8 mouse cellular contexts compared by ENCODE assay signal in genomic region chr11:84871046-84871445, GRCm38 (mm10). TPM values are rescaled to one million over a fixed set of nuclear protein-coding genes. Genes with fewer than 3 reads are reported as not detected.
DNase-seq lines count a peak whose midpoint lies in the region; ATAC-seq and TF ChIP-seq lines count a peak whose summit lies in the region.

No protein-coding gene starts in this region.

- DNase-seq in kidney, adult 2 months, result peak; percentile 79
- no peak for DNase-seq in kidney, adult 11 months
- DNase-seq in MEL (ENCODE audit: low read depth, low spot score), result peak; percentile 80
- no peak for DNase-seq in limb, embryonic 11.5 days (ENCODE audit: low spot score)
- no peak for DNase-seq in adrenal gland, postnatal 14 days
- no peak for DNase-seq in thymus, postnatal 36 days

- peaks cover 41% of the 10 kb centered on the region for H3K79me2 ChIP-seq in MEL (ENCODE audit: control insufficient read depth, insufficient read depth, low read length, poor library complexity)

- peaks cover 2% of the 10 kb centered on the region; the same call in 1 of the 2 replicates for H3K36me3 ChIP-seq in kidney, adult 2 months (ENCODE audit: control insufficient read depth, insufficient read depth, low read length)
- peaks cover 11 to 39% of the 10 kb centered on the region in 2 experiments for H3K36me3 ChIP-seq in MEL (ENCODE audit: control insufficient read depth in 1 of 2, insufficient read depth in 2 of 2, low read length in 2 of 2)
- H3K36me3 ChIP-seq in limb, embryonic 11.5 days (ENCODE audit: control insufficient read depth, insufficient read depth, low read length), result no peaks in the 10 kb centered on the region
- peaks cover 3% of the 10 kb centered on the region; the same call in 1 of the 2 replicates for H3K36me3 ChIP-seq in stomach, embryonic 14.5 days (ENCODE audit: control insufficient read depth, insufficient read depth, low read length)

- H3K9ac ChIP-seq in MEL (ENCODE audit: control insufficient read depth, low read depth, low read length, poor library complexity, severe bottlenecking), result peak overlapping the region; percentile 98
- peak overlapping the region; percentile 95 for H3K9ac ChIP-seq in limb, embryonic 11.5 days (ENCODE audit: low read length)
- H3K9ac ChIP-seq in stomach, embryonic 14.5 days (replicated peaks; ENCODE audit: low read depth, low read length), result peak overlapping the region; percentile 86

- no peaks in the 10 kb centered on the region for H3K27me3 ChIP-seq in kidney, adult 2 months (replicated peaks; ENCODE audit: control insufficient read depth, insufficient read depth, low read length)
- H3K27me3 ChIP-seq in MEL (ENCODE audit: control insufficient read depth in 1 of 2, insufficient read depth in 2 of 2, low read length in 2 of 2), result no peaks in the 10 kb centered on the region
- H3K27me3 ChIP-seq in limb, embryonic 11.5 days (ENCODE audit: control insufficient read depth, insufficient read depth, low read length), result no peaks in the 10 kb centered on the region
- no peaks in the 10 kb centered on the region for H3K27me3 ChIP-seq in stomach, embryonic 14.5 days (ENCODE audit: control insufficient read depth, insufficient read depth, low read length)

- WGBS in kidney, adult 2 months, result 2% methylated on average over 10 of the region's 10 CpGs
- 1% methylated on average over 10 of the region's 10 CpGs for WGBS in limb, embryonic 11.5 days
- WGBS in stomach, embryonic 14.5 days, result 0% methylated on average over 10 of the region's 10 CpGs

- TF ChIP-seq POLR2A in kidney, adult 2 months (IDR thresholded peaks at IDR 0.05; ENCODE audit: low read depth, low read length), result no peak
- TF ChIP-seq POLR2A in MEL (IDR thresholded peaks at IDR 0.05; ENCODE audit: control insufficient read depth in 1 of 2, insufficient read depth in 1 of 2, low read depth in 1 of 2, low read length in 2 of 2, poor library complexity in 1 of 2), result no peak; a peak in 2 of 4 replicates
- TF ChIP-seq POLR2A in embryonic fibroblast, embryonic 13.5 days (IDR thresholded peaks at IDR 0.05; ENCODE audit: low read depth, low read length), result no peak; the same call in 1 of the 2 replicates

- H3K9me3 ChIP-seq in MEL (replicated peaks; ENCODE audit: insufficient read depth, low read length), result no peaks in the 10 kb centered on the region
- H3K9me3 ChIP-seq in limb, embryonic 11.5 days (ENCODE audit: control insufficient read depth, low read length), result no peaks in the 10 kb centered on the region
- H3K9me3 ChIP-seq in stomach, embryonic 14.5 days (ENCODE audit: control insufficient read depth, low read depth, low read length), result no peaks in the 10 kb centered on the region

- TF ChIP-seq RAD21 in MEL (IDR thresholded peaks at IDR 0.05; ENCODE audit: low read depth, low read length), result no peak

- ATAC-seq in limb, embryonic 11.5 days (ENCODE audit: insufficient number of reproducible peaks, low FRiP score, low TSS enrichment, low read depth), result peak; percentile 61
- peak; percentile 40; the same call in 1 of the 2 replicates for ATAC-seq in stomach, embryonic 14.5 days (ENCODE audit: insufficient number of reproducible peaks, insufficient read depth, low FRiP score, low read depth)

- H3K4me2 ChIP-seq in limb, embryonic 11.5 days (ENCODE audit: low read depth, severe bottlenecking), result peak overlapping the region; percentile 77
- H3K4me2 ChIP-seq in stomach, embryonic 14.5 days (replicated peaks; ENCODE audit: low read depth, low read length), result peak overlapping the region; percentile 50

- no peak for TF ChIP-seq CTCF in kidney, adult 2 months (conservative IDR thresholded peaks at IDR 0.05; ENCODE audit: insufficient read depth, insufficient read length, low read depth, low read length)
- TF ChIP-seq CTCF in MEL (IDR thresholded peaks at IDR 0.05 in 2 of 3, conservative IDR thresholded peaks at IDR 0.05 in 1 of 3; ENCODE audit: control insufficient read depth in 1 of 3, insufficient read depth in 1 of 3, low read depth in 2 of 3, low read length in 3 of 3, poor library complexity in 1 of 3, severe bottlenecking in 1 of 3), result no peak
- no peak for TF ChIP-seq CTCF in embryonic fibroblast, embryonic 13.5 days (IDR thresholded peaks at IDR 0.05; ENCODE audit: borderline replicate concordance, insufficient read depth, low read length)

- H3K4me1 ChIP-seq in kidney, adult 2 months (ENCODE audit: control insufficient read depth, insufficient read depth, low read length), result peaks cover 6% of the 10 kb centered on the region; the same call in 1 of the 2 replicates
- peaks cover 12 to 32% of the 10 kb centered on the region in 2 experiments for H3K4me1 ChIP-seq in MEL (ENCODE audit: control insufficient read depth in 1 of 2, insufficient read depth in 2 of 2, low read length in 2 of 2)
- H3K4me1 ChIP-seq in embryonic fibroblast, embryonic 13.5 days (ENCODE audit: control insufficient read depth, insufficient read depth, low read length), result peaks cover 2% of the 10 kb centered on the region; the same call in 1 of the 2 replicates
- peaks cover 6% of the 10 kb centered on the region for H3K4me1 ChIP-seq in limb, embryonic 11.5 days (ENCODE audit: control insufficient read depth, insufficient read depth, low read length)
- peaks cover 8% of the 10 kb centered on the region; the same call in 1 of the 2 replicates for H3K4me1 ChIP-seq in stomach, embryonic 14.5 days (ENCODE audit: control insufficient read depth, insufficient read depth, low read length)

- peak overlapping the region; percentile 75 for H3K4me3 ChIP-seq in kidney, adult 2 months (ENCODE audit: insufficient read depth, low read depth, low read length)
- H3K4me3 ChIP-seq in MEL (ENCODE audit: control insufficient read depth in 1 of 2, insufficient read depth in 1 of 2, low read depth in 2 of 2, low read length in 2 of 2), result peak overlapping the region; percentile 79 to 98
- peak overlapping the region; percentile 81 for H3K4me3 ChIP-seq in embryonic fibroblast, embryonic 13.5 days (ENCODE audit: insufficient read depth, low read length)
- peak overlapping the region; percentile 88 for H3K4me3 ChIP-seq in limb, embryonic 11.5 days (ENCODE audit: low read depth, low read length)
- H3K4me3 ChIP-seq in stomach, embryonic 14.5 days (ENCODE audit: low read depth, low read length), result peak overlapping the region; percentile 95

- H3K27ac ChIP-seq in kidney, adult 2 months (ENCODE audit: insufficient read depth, low read depth, low read length), result peak overlapping the region; percentile 89
- H3K27ac ChIP-seq in MEL (ENCODE audit: control insufficient read depth, low read depth, low read length), result peak overlapping the region; percentile 92
- H3K27ac ChIP-seq in embryonic fibroblast, embryonic 13.5 days (ENCODE audit: insufficient read depth, low read length), result peak overlapping the region; percentile 64
- H3K27ac ChIP-seq in limb, embryonic 11.5 days (replicated peaks; ENCODE audit: low read depth, low read length), result peak overlapping the region; percentile 98
- H3K27ac ChIP-seq in stomach, embryonic 14.5 days (ENCODE audit: low read length), result peak overlapping the region; percentile 99

- TF ChIP-seq EP300 in MEL (IDR thresholded peaks at IDR 0.05; ENCODE audit: low read depth in 1 of 2, low read length in 2 of 2), result no peak

RNA-seq across cellular contexts. Expression of gene Ggnbp2, which starts 0.4 kb away (rescaled TPM):
- 36.6 and 48.6 TPM in 2 replicates for polyA plus RNA-seq in kidney, adult 2 months (2012; rRNA removed)
- 55.4 and 65.2 TPM in 2 replicates for total RNA-seq in MEL (2012; rRNA removed)
- polyA plus RNA-seq in MEL (2012; ENCODE audit: insufficient read depth in 1 of 2, insufficient read length in 2 of 2, low read depth in 1 of 2, low replicate concordance in 2 of 2, missing spikeins in 1 of 2), result 10 to 100 TPM; 83.0 to 89.6 TPM
- polyA plus RNA-seq in embryonic fibroblast, embryonic 13.5 days (2011; ENCODE audit: insufficient read length, low read depth, missing spikeins), result 87.3 and 105 TPM in 2 replicates
- polyA plus RNA-seq in limb, embryonic 11.5 days (2014; fragmentation: Nextera tagmentation; extraction: Ambion mirVana), result 69.3 and 69.8 TPM in 2 replicates
- polyA plus RNA-seq in stomach, embryonic 14.5 days (2014; fragmentation: Nextera tagmentation; extraction: Ambion mirVana), result 68.0 and 69.6 TPM in 2 replicates
- total RNA-seq in adrenal gland, postnatal 14 days (2021), result 74.2 and 77.0 TPM in 2 replicates

RNA-seq across cellular contexts. Expression of gene Myo19, which starts 8.9 kb away (rescaled TPM):
- 36.4 and 48.0 TPM in 2 replicates for polyA plus RNA-seq in kidney, adult 2 months (2012; rRNA removed)
- total RNA-seq in MEL (2012; rRNA removed), result 11.5 and 14.9 TPM in 2 replicates
- polyA plus RNA-seq in MEL (2012; ENCODE audit: insufficient read depth in 1 of 2, insufficient read length in 2 of 2, low read depth in 1 of 2, low replicate concordance in 2 of 2, missing spikeins in 1 of 2), result 10 to 100 TPM in 1 of 2 experiments, not detected in 1; 27.1 TPM
- polyA plus RNA-seq in embryonic fibroblast, embryonic 13.5 days (2011; ENCODE audit: insufficient read length, low read depth, missing spikeins), result 14.5 and 15.3 TPM in 2 replicates
- polyA plus RNA-seq in limb, embryonic 11.5 days (2014; fragmentation: Nextera tagmentation; extraction: Ambion mirVana), result 12.3 and 13.4 TPM in 2 replicates
- 9.3 and 9.4 TPM in 2 replicates for polyA plus RNA-seq in stomach, embryonic 14.5 days (2014; fragmentation: Nextera tagmentation; extraction: Ambion mirVana)
- 13.6 and 18.6 TPM in 2 replicates for total RNA-seq in adrenal gland, postnatal 14 days (2021)

RNA-seq across cellular contexts. Expression of gene Pigw, which starts 9.0 kb away (rescaled TPM):
- 1.7 and 2.3 TPM in 2 replicates for polyA plus RNA-seq in kidney, adult 2 months (2012; rRNA removed)
- total RNA-seq in MEL (2012; rRNA removed), result 2.5 and 2.7 TPM in 2 replicates
- 1 to 10 TPM in 1 of 2 experiments, not detected in 1; 3.5 TPM for polyA plus RNA-seq in MEL (2012; ENCODE audit: insufficient read depth in 1 of 2, insufficient read length in 2 of 2, low read depth in 1 of 2, low replicate concordance in 2 of 2, missing spikeins in 1 of 2)
- 5.4 and 8.4 TPM in 2 replicates for polyA plus RNA-seq in embryonic fibroblast, embryonic 13.5 days (2011; ENCODE audit: insufficient read length, low read depth, missing spikeins)
- 3.1 and 3.2 TPM in 2 replicates for polyA plus RNA-seq in limb, embryonic 11.5 days (2014; fragmentation: Nextera tagmentation; extraction: Ambion mirVana)
- polyA plus RNA-seq in stomach, embryonic 14.5 days (2014; fragmentation: Nextera tagmentation; extraction: Ambion mirVana), result 3.0 and 4.2 TPM in 2 replicates
- 8.9 and 9.2 TPM in 2 replicates for total RNA-seq in adrenal gland, postnatal 14 days (2021)

RNA-seq across cellular contexts. Expression of gene Dhrs11, which starts 42.3 kb away (rescaled TPM):
- polyA plus RNA-seq in kidney, adult 2 months (2012; rRNA removed), result 60.4 and 63.4 TPM in 2 replicates
- 29.4 and 36.6 TPM in 2 replicates for total RNA-seq in MEL (2012; rRNA removed)
- polyA plus RNA-seq in MEL (2012; ENCODE audit: insufficient read depth in 1 of 2, insufficient read length in 2 of 2, low read depth in 1 of 2, low replicate concordance in 2 of 2, missing spikeins in 1 of 2), result 10 to 100 TPM in 1 of 2 experiments, not detected in 1; 37.7 TPM
- 9.7 and 14.1 TPM in 2 replicates for polyA plus RNA-seq in embryonic fibroblast, embryonic 13.5 days (2011; ENCODE audit: insufficient read length, low read depth, missing spikeins)
- polyA plus RNA-seq in limb, embryonic 11.5 days (2014; fragmentation: Nextera tagmentation; extraction: Ambion mirVana), result 11.2 and 13.9 TPM in 2 replicates
- 11.7 and 12.9 TPM in 2 replicates for polyA plus RNA-seq in stomach, embryonic 14.5 days (2014; fragmentation: Nextera tagmentation; extraction: Ambion mirVana)
- 49.4 and 49.8 TPM in 2 replicates for total RNA-seq in adrenal gland, postnatal 14 days (2021)

RNA-seq across cellular contexts. Expression of gene Znhit3, which starts 45.1 kb away (rescaled TPM):
- polyA plus RNA-seq in kidney, adult 2 months (2012; rRNA removed), result 9.2 and 11.0 TPM in 2 replicates
- total RNA-seq in MEL (2012; rRNA removed), result 67.7 and 76.1 TPM in 2 replicates
- 10 to 100 TPM in 1 of 2 experiments, not detected in 1; 49.6 TPM for polyA plus RNA-seq in MEL (2012; ENCODE audit: insufficient read depth in 1 of 2, insufficient read length in 2 of 2, low read depth in 1 of 2, low replicate concordance in 2 of 2, missing spikeins in 1 of 2)
- 20.2 and 24.6 TPM in 2 replicates for polyA plus RNA-seq in embryonic fibroblast, embryonic 13.5 days (2011; ENCODE audit: insufficient read length, low read depth, missing spikeins)
- 72.4 and 73.5 TPM in 2 replicates for polyA plus RNA-seq in limb, embryonic 11.5 days (2014; fragmentation: Nextera tagmentation; extraction: Ambion mirVana)
- polyA plus RNA-seq in stomach, embryonic 14.5 days (2014; fragmentation: Nextera tagmentation; extraction: Ambion mirVana), result 54.9 and 64.3 TPM in 2 replicates
- 10.7 and 12.0 TPM in 2 replicates for total RNA-seq in adrenal gland, postnatal 14 days (2021)

Comparison
In these comparisons a context has a peak if more than half of its experiments do, and no peak if none do; other contexts are left out.
1. DNase-seq: peak in kidney, adult 2 months (single experiment) and MEL (single experiment); none in kidney, adult 11 months (single experiment), limb, embryonic 11.5 days (single experiment), adrenal gland, postnatal 14 days (single experiment) and thymus, postnatal 36 days (0 of 2).
2. Peak in every context shown above with its lines, with median percentiles within 50 percentile points of each other: H3K27ac ChIP-seq, H3K4me3 ChIP-seq and H3K9ac ChIP-seq.